Mouse (Mus musculus) forebrain, postnatal 0 days (tissue): ENCODE results near the gene Ehd3. TPM values are rescaled to one million over a fixed set of nuclear protein-coding genes. Genes with fewer than 3 reads are reported as not detected.

Experiments used
- ATAC-seq: fragments of 200-750 bp; cut with Nextera tagmentation; 2 replicates; pipeline ENCODE4 v1.8.0; 2017; ENCODE audit warnings: mild to moderate bottlenecking, moderate library complexity
- DNase-seq: peaks from one replicate; pipeline ENCODE4 v3.0.0-alpha.2; 2015
- H3K27ac ChIP-seq: fragments of 300-500 bp; sonication (generic); 2 replicates; pipeline ENCODE4 v1.5.1; 2014; ENCODE audit warnings: low read depth, mild to moderate bottlenecking, antibody characterized with exemption, low read length, moderate library complexity, mixed read lengths
- H3K27me3 ChIP-seq: fragments of 300-500 bp; sonication (generic); 2 replicates; pipeline ENCODE4 v1.6.1; 2014; ENCODE audit warnings: mild to moderate bottlenecking, low read length, mixed read lengths; ENCODE audit not compliant: insufficient read depth
- H3K36me3 ChIP-seq: fragments of 300-500 bp; sonication (generic); 2 replicates; pipeline ENCODE4 v1.6.1; 2014; ENCODE audit warnings: mild to moderate bottlenecking, moderate library complexity; ENCODE audit not compliant: insufficient read depth
- H3K4me1 ChIP-seq: fragments of 300-500 bp; sonication (generic); 2 replicates; pipeline ENCODE4 v1.6.1; 2014; ENCODE audit warnings: antibody characterized with exemption; ENCODE audit not compliant: insufficient read depth
- H3K4me2 ChIP-seq: fragments of 300-500 bp; sonication (generic); 2 replicates; pipeline ENCODE4 v1.6.1; 2014; ENCODE audit warnings: low read depth, mild to moderate bottlenecking, moderate library complexity
- H3K4me3 ChIP-seq: fragments of 300-500 bp; sonication (generic); 2 replicates; pipeline ENCODE4 v1.5.1; 2014; ENCODE audit warnings: low read depth, low read length, mixed read lengths
- H3K9ac ChIP-seq: fragments of 300-500 bp; sonication (generic); 2 replicates; pipeline ENCODE4 v1.6.1; 2014; ENCODE audit warnings: mild to moderate bottlenecking
- H3K9me3 ChIP-seq: fragments of 300-500 bp; sonication (generic); 2 replicates; pipeline ENCODE4 v1.6.1; 2016; ENCODE audit warnings: low read length
- CTCF ChIP-seq: sonication (generic); IDR thresholded peaks from 2 replicates; pipeline ENCODE4 v1.5.1; 2016; ENCODE audit warnings: antibody characterized with exemption, control low read depth, low read depth
- WGBS: fragments of 180-500 bp; shearing (Covaris S2); extraction: QIAGEN DNeasy Blood & Tissue Kit; methylation state at CpG from one replicate; pipeline ENCODE4 v1.1.7; 2014; 5-methylcytosine and 5-hydroxymethylcytosine counted together
- polyA plus RNA-seq: library from polyadenylated mRNA; unstranded; fragments of >200 nt; fragmentation: Nextera tagmentation; extraction: Ambion mirVana; gene quantifications from 2 replicates; pipeline ENCODE4 v1.2.1, GENCODE M21; 2015
- total RNA-seq: library from RNA; depleted of rRNA; stranded (reverse); fragments of >200 nt; gene quantifications from 2 replicates; pipeline ENCODE4 v1.2.3, GENCODE M21; 2014

Gene Ehd3
- total and polyA plus RNA-seq, 2 experiments from 2014 or later = 22.1 to 39.0 TPM

DNA sequence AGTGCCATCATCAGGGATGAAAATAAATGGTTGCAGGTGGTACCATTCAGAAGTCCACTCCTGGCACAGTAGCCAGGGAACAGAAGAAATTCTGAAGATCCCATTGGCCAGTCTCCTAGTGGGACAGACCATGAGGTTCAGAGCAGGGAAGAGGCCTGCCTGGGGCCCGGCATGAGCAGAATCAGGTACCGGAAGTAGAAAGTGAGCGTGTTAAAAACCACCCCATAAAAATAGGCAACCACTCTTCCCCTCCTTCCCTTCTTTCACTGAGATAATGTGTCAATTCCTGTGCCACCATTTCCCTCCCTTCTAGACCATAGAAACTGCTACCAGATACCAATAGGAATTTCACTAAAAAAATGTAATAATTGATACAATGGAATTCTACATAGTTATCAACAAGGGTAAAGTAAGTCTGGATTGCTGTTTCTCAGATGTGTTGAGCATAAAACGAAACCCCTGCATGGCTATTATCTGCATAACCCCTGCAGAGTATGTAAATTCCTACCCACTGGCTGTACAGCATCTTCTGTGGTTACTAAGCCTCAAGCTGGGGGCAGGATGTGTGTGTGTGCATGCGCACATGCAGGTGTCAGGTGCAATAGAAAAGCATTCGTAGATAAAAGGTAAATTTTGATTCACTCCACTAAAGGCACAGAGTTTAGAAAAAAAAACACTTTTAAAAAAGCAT is 10.7 kb downstream of the Ehd3 start:
- Histone ChIP-seq H3K27me3 (no peaks in the 10 kb centered on the region), H3K36me3 (no peaks in the 10 kb centered on the region), H3K4me1 (no peaks in the 10 kb centered on the region), H3K4me2 (no peak overlapping the region), H3K4me3 (no peak overlapping the region), H3K9me3 (no peaks in the 10 kb centered on the region), H3K27ac (no peak overlapping the region), H3K9ac (no peak overlapping the region)
- no peak for TF ChIP-seq CTCF
- whole genome bisulfite sequencing = 86% methylated on average over 6 of the region's 6 CpGs
- DNase-seq = no peak
- no peak for ATAC-seq

GRCm38 (mm10) chr17:73817697-73818380 is 13.9 kb downstream of the Ehd3 start:
- no peaks in the 10 kb centered on the region for H3K36me3 ChIP-seq
- ATAC-seq (no peak), DNase-seq (no peak)
- H3K9me3 ChIP-seq = no peaks in the 10 kb centered on the region
- 81% methylated on average over 9 of the region's 9 CpGs for whole genome bisulfite sequencing
- H3K27me3 ChIP-seq = no peaks in the 10 kb centered on the region
- no peak overlapping the region for H3K4me2 ChIP-seq
- H3K27ac ChIP-seq = no peak overlapping the region
- H3K4me3 ChIP-seq = no peak overlapping the region
- H3K4me1 ChIP-seq = no peaks in the 10 kb centered on the region
- no peak for TF ChIP-seq CTCF
- no peak overlapping the region for H3K9ac ChIP-seq

DNA sequence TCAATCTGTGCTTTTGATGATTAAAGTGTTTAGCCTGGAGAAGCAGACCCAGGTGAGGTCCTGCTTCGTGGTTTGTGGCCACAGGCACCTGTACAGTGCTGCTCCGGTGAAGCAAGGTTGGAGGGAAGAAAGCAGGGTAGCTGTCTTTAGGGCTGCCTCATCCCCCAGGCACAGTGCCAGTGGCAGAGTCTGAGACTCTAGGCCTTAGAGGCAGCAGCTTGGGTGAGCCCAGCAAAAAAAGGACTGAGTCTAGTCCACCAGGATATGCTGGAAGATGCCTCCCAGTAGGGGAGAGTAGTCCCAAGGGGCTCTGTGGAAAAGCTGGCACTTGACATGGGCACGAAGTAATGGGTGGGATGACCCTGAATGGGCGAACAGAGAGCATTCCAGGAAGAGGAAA is 15.0 kb downstream of the Ehd3 start:
- TF ChIP-seq CTCF = no peak
- Histone ChIP-seq H3K4me3 (no peak overlapping the region), H3K27ac (no peak overlapping the region), H3K4me2 (no peak overlapping the region), H3K4me1 (no peaks in the 10 kb centered on the region), H3K9me3 (no peaks in the 10 kb centered on the region), H3K27me3 (no peaks in the 10 kb centered on the region), H3K36me3 (no peaks in the 10 kb centered on the region), H3K9ac (no peak overlapping the region)
- ATAC-seq (no peak), DNase-seq (no peak)
- WGBS = 70% methylated on average over 4 of the region's 4 CpGs

DNA sequence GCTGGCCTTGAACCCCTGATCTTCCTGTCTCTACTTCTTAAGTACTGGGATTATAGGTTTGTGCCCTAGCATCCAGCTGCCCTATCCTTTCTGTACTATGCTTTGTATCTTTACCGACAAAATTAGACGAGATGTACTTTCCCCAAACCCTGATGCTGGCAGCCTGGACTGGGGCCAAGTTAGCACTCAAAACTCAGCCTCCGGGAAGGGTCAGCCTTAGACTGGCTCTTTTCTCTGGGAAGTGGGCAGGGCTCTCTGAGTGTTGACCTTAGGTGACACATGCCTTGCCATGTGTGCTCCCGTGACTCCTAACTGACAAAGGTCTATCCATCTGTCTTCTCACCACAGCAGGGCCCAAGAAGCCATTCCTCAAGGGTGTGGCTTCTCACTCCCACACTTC is 16.8 kb downstream of the Ehd3 start:
- Histone ChIP-seq H3K9ac (no peak overlapping the region), H3K4me2 (no peak overlapping the region), H3K4me3 (no peak overlapping the region), H3K27ac (no peak overlapping the region), H3K27me3 (no peaks in the 10 kb centered on the region), H3K36me3 (no peaks in the 10 kb centered on the region), H3K9me3 (no peaks in the 10 kb centered on the region), H3K4me1 (no peaks in the 10 kb centered on the region)
- 57% methylated on average over 4 of the region's 4 CpGs for WGBS
- ATAC-seq (no peak), DNase-seq (no peak)
- TF ChIP-seq CTCF = no peak

GRCm38 (mm10) chr17:73822255-73822654 is 18.3 kb downstream of the Ehd3 start:
- no peak overlapping the region for H3K27ac ChIP-seq
- H3K36me3 ChIP-seq = peaks cover 5% of the 10 kb centered on the region
- no peak overlapping the region for H3K4me3 ChIP-seq
- H3K9ac ChIP-seq = no peak overlapping the region
- H3K27me3 ChIP-seq = no peaks in the 10 kb centered on the region
- no peaks in the 10 kb centered on the region for H3K9me3 ChIP-seq
- ATAC-seq (no peak), DNase-seq (no peak)
- no peaks in the 10 kb centered on the region for H3K4me1 ChIP-seq
- WGBS = 86% methylated on average over 4 of the region's 4 CpGs
- H3K4me2 ChIP-seq = no peak overlapping the region
- TF ChIP-seq CTCF = no peak

DNA sequence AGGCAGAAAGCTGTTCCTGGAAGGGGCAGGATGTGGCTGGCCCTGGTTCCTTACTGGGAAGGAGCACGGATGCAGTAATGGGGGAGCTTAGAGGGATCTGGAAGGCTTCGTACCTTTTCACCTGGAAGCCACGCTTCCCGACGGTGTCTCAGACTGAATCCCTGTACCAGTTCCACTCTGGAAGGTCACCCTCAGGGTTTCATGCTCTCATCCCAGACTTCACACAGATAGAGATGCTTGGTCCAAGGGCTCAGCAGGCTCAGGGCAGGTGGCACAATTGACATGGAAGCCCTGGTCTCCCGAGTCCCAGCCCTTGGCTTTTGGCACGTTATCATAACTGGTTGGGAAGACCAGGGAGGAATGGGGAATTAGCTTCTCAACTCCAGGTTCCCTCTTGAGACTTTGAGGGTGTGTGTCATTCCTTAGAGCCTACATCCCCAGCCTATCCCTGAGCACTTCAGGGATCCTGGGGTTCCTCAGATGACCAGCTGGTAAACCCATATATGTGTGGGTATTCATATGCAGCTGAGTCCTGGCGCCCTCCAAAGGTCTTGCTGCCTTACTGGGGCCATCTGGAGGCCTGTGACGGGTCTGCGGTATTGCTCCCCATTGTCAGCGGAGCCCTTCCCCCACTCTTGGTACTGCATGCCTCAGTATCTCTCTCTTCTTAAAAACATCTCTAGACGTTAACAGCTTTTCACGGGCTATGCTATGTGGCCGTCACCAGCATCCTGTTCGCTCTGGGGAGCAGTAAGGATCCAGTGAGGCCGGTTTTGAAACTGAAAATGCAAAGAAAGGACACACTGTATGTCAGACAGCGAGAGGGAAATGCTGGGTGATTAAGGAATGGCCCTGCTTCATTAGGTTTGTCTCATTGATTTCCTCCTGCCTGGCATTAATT is 19.4 kb downstream of the Ehd3 start:
- Histone ChIP-seq H3K9ac (no peak overlapping the region), H3K4me2 (no peak overlapping the region), H3K36me3 (peaks cover 14% of the 10 kb centered on the region), H3K27me3 (no peaks in the 10 kb centered on the region), H3K9me3 (no peaks in the 10 kb centered on the region), H3K4me1 (no peaks in the 10 kb centered on the region), H3K4me3 (no peak overlapping the region), H3K27ac (no peak overlapping the region)
- ATAC-seq (no peak), DNase-seq (no peak)
- WGBS = 63% methylated on average over 17 of the region's 17 CpGs
- TF ChIP-seq CTCF = no peak

DNA sequence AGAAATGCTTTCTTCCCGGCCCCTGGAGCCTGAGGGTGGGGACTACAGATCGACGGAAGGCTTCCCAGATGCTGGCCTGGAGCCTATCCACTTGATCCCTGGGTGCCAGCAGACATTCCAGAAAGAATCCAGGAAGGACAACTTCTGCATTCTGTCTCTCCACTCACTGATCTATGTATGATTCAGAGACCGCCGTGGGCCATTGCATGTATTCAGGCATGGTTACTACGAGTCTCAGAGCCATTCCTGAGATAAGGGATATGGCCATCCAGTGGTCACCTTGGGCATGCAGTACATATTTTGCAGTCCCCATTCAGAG is 20.0 kb downstream of the Ehd3 start:
- H3K27ac ChIP-seq = no peak overlapping the region
- no peak overlapping the region for H3K9ac ChIP-seq
- DNase-seq (no peak), ATAC-seq (no peak)
- no peak overlapping the region for H3K4me3 ChIP-seq
- 49% methylated on average over 6 of the region's 6 CpGs for WGBS
- no peaks in the 10 kb centered on the region for H3K4me1 ChIP-seq
- no peaks in the 10 kb centered on the region for H3K27me3 ChIP-seq
- TF ChIP-seq CTCF = no peak
- no peaks in the 10 kb centered on the region for H3K9me3 ChIP-seq
- H3K36me3 ChIP-seq = peaks cover 18% of the 10 kb centered on the region
- no peak overlapping the region for H3K4me2 ChIP-seq
